Mouse (Mus musculus) myocyte (in vitro differentiated cells): ENCODE measurements around the gene Lat2. TPM values are rescaled to one million over a fixed set of nuclear protein-coding genes. Genes with fewer than 3 reads are reported as not detected.

ENCODE experiments used
- H3K27me3 ChIP-seq: one replicate; pipeline ENCODE4 v1.6.1; 2011; ENCODE audit not compliant: control insufficient read depth, insufficient read depth, insufficient read length
- H3K36me3 ChIP-seq: one replicate; pipeline ENCODE4 v1.6.1; 2011; ENCODE audit not compliant: control insufficient read depth, insufficient read depth
- H3K4me2 ChIP-seq: one replicate; pipeline ENCODE4 v1.6.1; 2011; ENCODE audit warnings: low read depth, control low read depth
- H3K4me3 ChIP-seq: one replicate; pipeline ENCODE4 v1.5.1; 2011; ENCODE audit warnings: mild to moderate bottlenecking, control low read depth, moderate library complexity
- H3K79me2 ChIP-seq: one replicate; pipeline ENCODE4 v1.6.1; 2011; ENCODE audit not compliant: control insufficient read depth, insufficient read depth
- H3ac ChIP-seq: one replicate; pipeline ENCODE4 v1.6.1; 2011; ENCODE audit not compliant: control insufficient read depth, insufficient read length
- CEBPB ChIP-seq: IDR thresholded peaks from 2 replicates; pipeline ENCODE4 v1.6.1; 2011; ENCODE audit warnings: mild to moderate bottlenecking, moderate library complexity; ENCODE audit not compliant: poor library complexity, insufficient read depth, severe bottlenecking
- E2F4 ChIP-seq: IDR thresholded peaks from one replicate; pipeline ENCODE4 v1.6.1; 2011; ENCODE audit warnings: mild to moderate bottlenecking, control low read depth, moderate library complexity; ENCODE audit not compliant: insufficient read depth
- MAX ChIP-seq: IDR thresholded peaks from one replicate; pipeline ENCODE4 v1.6.1; 2011; ENCODE audit warnings: low read depth, mild to moderate bottlenecking, control low read depth
- MYOD1 ChIP-seq, 3 experiments: IDR thresholded peaks; one replicate each; pipeline ENCODE4 v1.6.1; 2011; ENCODE audit warnings: control low read depth in 2 of 3, low read depth in 2 of 3, mild to moderate bottlenecking in 2 of 3, moderate library complexity in 1 of 3; ENCODE audit not compliant: insufficient read length in 2 of 3, control insufficient read depth in 1 of 3
- MYOG ChIP-seq, 3 experiments: IDR thresholded peaks; one replicate each; pipeline ENCODE4 v1.6.1; 2011; ENCODE audit warnings: control low read depth in 2 of 3, low read depth in 2 of 3, mild to moderate bottlenecking in 2 of 3; ENCODE audit not compliant: insufficient read length in 2 of 3, control insufficient read depth in 1 of 3, insufficient read depth in 1 of 3
- POLR2A ChIP-seq: IDR thresholded peaks from one replicate; pipeline ENCODE4 v1.6.1; 2011; ENCODE audit warnings: low read depth, mild to moderate bottlenecking, control low read depth, moderate library complexity; ENCODE audit not compliant: insufficient read length
- POLR2AphosphoS2 ChIP-seq: IDR thresholded peaks from one replicate; pipeline ENCODE4 v1.6.1; 2011; ENCODE audit warnings: low read depth, control low read depth; ENCODE audit not compliant: insufficient read length
- REST ChIP-seq: IDR thresholded peaks from one replicate; pipeline ENCODE4 v1.6.1; 2011; ENCODE audit warnings: mild to moderate bottlenecking, control low read depth, moderate library complexity; ENCODE audit not compliant: insufficient read depth, insufficient read length
- SRF ChIP-seq: IDR thresholded peaks from one replicate; pipeline ENCODE4 v1.6.1; 2011; ENCODE audit warnings: low read depth; ENCODE audit not compliant: control insufficient read depth, insufficient read length
- TCF12 ChIP-seq: IDR thresholded peaks from one replicate; pipeline ENCODE4 v1.6.1; 2011; ENCODE audit warnings: mild to moderate bottlenecking, control low read depth; ENCODE audit not compliant: poor library complexity, insufficient read depth, severe bottlenecking
- TCF3 ChIP-seq: IDR thresholded peaks from one replicate; pipeline ENCODE4 v1.6.1; 2011; ENCODE audit warnings: low read depth, control low read depth; ENCODE audit not compliant: insufficient read length
- USF1 ChIP-seq: IDR thresholded peaks from one replicate; pipeline ENCODE4 v1.6.1; 2011; ENCODE audit warnings: low read depth, mild to moderate bottlenecking, control low read depth, moderate library complexity
- polyA plus RNA-seq: library from polyadenylated mRNA; unstranded; fragments of >200 nt; fragmentation: generic; extraction: Trizol; gene quantifications from one replicate; pipeline ENCODE4 v1.2.1, GENCODE M21; 2012; ENCODE audit warnings: missing spikeins

Lat2 gene
- polyA plus RNA-seq, 1 experiment = 0.59 TPM

DNA sequence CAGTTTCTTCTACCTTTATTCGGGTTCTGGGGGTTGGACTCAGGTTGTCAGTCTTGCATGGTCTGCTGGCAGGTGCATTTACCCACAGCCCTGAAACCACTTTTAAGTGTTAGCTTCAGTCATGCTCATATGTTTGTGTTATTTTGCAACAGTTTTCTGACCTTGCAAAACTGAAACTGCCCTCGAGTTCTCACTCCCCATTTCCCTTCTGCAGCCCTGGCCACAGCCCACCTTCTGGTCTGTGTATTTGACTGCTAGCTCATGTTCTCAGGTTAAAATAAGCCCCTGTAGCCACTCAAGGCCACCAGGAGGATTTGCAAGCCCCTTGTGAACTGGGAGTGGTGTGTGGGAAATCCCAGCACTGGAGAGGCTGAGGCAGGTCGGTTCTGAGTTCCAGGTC is 24.9 kb downstream of the Lat2 start:
- TF ChIP-seq MYOD1 (IDR thresholded peaks at IDR 0.05; ENCODE audit: control insufficient read depth in 1 of 3, insufficient read length in 2 of 3, low read depth in 2 of 3) = no peak
- no peak for TF ChIP-seq MYOG (IDR thresholded peaks at IDR 0.05; ENCODE audit: control insufficient read depth in 1 of 3, insufficient read depth in 1 of 3, insufficient read length in 2 of 3, low read depth in 2 of 3)
- no peak for TF ChIP-seq POLR2A
- TF ChIP-seq E2F4 = no peak
- Histone ChIP-seq H3K4me3 (no peak overlapping the region), H3K36me3 (peaks cover 4% of the 10 kb centered on the region), H3K79me2 (no peaks in the 10 kb centered on the region), H3K4me2 (no peak overlapping the region), H3K27me3 (no peaks in the 10 kb centered on the region), H3ac (no peak overlapping the region)

DNA sequence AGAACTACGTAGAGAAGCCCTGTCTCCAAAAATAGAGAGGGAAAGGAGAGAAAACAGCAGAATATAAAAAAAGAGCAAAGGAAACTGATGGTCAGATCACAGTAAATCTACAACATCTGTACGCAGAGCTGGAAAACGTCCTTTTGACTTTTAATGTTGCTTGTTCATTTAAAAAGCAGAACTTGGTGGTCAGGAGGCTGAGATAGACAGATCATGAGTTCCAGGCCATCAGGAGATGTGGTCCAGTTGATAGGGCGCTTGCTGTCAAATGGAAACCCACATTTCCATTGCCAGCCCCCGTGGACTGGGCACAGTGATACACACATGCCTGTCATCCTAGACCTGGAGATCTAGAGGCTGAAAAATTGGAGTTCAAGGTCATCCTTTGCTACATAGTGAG is 30.0 kb downstream of the Lat2 start:
- Histone ChIP-seq H3K4me2 (no peak overlapping the region), H3K27me3 (no peaks in the 10 kb centered on the region), H3K36me3 (no peaks in the 10 kb centered on the region), H3ac (no peak overlapping the region), H3K4me3 (no peak overlapping the region), H3K79me2 (peaks cover 13% of the 10 kb centered on the region)
- TF ChIP-seq USF1 = no peak
- TF ChIP-seq POLR2A = no peak
- TF ChIP-seq MYOG (IDR thresholded peaks at IDR 0.05; ENCODE audit: control insufficient read depth in 1 of 3, insufficient read depth in 1 of 3, insufficient read length in 2 of 3, low read depth in 2 of 3) = no peak
- no peak for TF ChIP-seq E2F4
- TF ChIP-seq CEBPB = no peak
- TF ChIP-seq MYOD1 (IDR thresholded peaks at IDR 0.05; ENCODE audit: control insufficient read depth in 1 of 3, insufficient read length in 2 of 3, low read depth in 2 of 3) = no peak
- no peak for TF ChIP-seq TCF12
- TF ChIP-seq SRF = no peak
- TF ChIP-seq REST = no peak
- TF ChIP-seq MAX = no peak
- TF ChIP-seq POLR2AphosphoS2 = no peak
- TF ChIP-seq TCF3 = no peak

DNA sequence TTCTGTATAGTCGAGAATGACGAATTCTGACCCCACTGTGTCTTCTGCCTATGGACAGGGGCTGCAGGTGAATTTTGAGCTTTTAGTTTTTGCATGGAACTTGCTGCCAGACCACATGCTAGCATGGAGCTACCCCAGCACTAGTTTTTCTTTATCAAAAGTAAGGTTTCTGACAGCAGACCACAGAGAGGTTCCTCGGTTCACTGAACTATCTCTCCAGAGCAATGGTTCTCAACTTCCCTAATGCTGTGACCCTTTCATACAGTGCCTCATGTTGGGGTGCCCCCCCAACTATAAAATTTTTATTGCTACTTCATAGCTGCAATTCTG is 31.0 kb downstream of the Lat2 start:
- TF ChIP-seq TCF12 (no peak), CEBPB (no peak), REST (no peak), MYOG (IDR thresholded peaks at IDR 0.05; ENCODE audit: control insufficient read depth in 1 of 3, insufficient read depth in 1 of 3, insufficient read length in 2 of 3, low read depth in 2 of 3) (no peak), POLR2A (no peak), POLR2AphosphoS2 (no peak), MYOD1 (IDR thresholded peaks at IDR 0.05; ENCODE audit: control insufficient read depth in 1 of 3, insufficient read length in 2 of 3, low read depth in 2 of 3) (no peak), USF1 (no peak), E2F4 (no peak), TCF3 (no peak), SRF (no peak), MAX (no peak)
- no peaks in the 10 kb centered on the region for H3K27me3 ChIP-seq
- H3K4me3 ChIP-seq = peak overlapping the region; percentile 49

DNA sequence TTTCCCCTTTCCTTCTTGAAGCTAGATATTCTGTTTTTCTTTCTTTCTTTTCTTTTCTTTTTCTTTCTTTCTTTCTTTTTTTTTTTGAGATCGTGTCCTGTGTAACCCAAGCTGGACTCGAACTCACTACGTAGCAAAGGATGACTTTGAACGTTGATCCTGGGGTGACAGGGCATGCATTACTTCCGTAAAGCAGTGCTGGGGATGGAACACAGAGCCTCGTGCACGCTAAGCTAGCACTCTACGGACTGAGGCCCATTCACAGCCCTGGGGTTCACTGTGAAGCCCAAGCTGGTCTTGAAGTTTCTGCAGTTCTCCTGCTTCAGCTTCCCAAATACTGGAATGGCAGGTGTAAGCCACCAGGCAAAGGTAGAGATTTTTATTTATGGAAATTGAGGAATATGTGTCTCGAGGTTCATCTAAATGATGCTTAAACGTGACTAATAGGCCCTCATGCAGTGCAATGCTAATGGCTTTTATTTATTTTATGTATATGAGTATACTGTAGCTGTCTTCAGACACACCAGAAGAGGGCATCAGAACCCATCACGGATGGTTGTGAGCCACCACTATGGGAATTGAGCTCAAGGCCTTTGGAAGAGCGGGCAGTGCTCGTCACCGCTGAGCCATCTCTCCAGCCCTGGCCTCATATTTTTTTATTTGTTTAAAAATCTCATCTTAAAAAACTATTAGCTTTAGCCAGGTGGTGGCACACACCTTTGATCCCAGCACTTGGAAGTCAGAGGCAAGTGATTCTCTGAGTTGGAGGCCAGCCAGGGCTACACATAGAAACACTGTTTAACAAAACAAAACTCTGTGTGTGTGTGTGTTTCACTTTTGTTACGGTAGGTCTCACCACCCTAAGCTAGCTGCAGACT is 31.6 kb downstream of the Lat2 start:
- Histone ChIP-seq H3K4me3 (peak overlapping the region; percentile 49), H3K27me3 (no peaks in the 10 kb centered on the region), H3ac (peak overlapping the region; percentile 16), H3K4me2 (peak overlapping the region; percentile 71), H3K79me2 (peaks cover 13% of the 10 kb centered on the region), H3K36me3 (no peaks in the 10 kb centered on the region)
- no peak for TF ChIP-seq MYOD1 (IDR thresholded peaks at IDR 0.05; ENCODE audit: control insufficient read depth in 1 of 3, insufficient read length in 2 of 3, low read depth in 2 of 3)
- TF ChIP-seq MYOG (IDR thresholded peaks at IDR 0.05; ENCODE audit: control insufficient read depth in 1 of 3, insufficient read depth in 1 of 3, insufficient read length in 2 of 3, low read depth in 2 of 3) = no peak
- TF ChIP-seq TCF12 = no peak
- TF ChIP-seq POLR2AphosphoS2 = no peak
- TF ChIP-seq REST = no peak
- no peak for TF ChIP-seq POLR2A
- no peak for TF ChIP-seq TCF3
- TF ChIP-seq USF1 = no peak
- no peak for TF ChIP-seq E2F4
- no peak for TF ChIP-seq MAX
- no peak for TF ChIP-seq CEBPB
- no peak for TF ChIP-seq SRF

More for the DNA sequence above, 31.0 kb downstream of the Lat2 start:
- H3K36me3 ChIP-seq = no peaks in the 10 kb centered on the region
- H3K4me2 ChIP-seq = peak overlapping the region; percentile 71
- peaks cover 13% of the 10 kb centered on the region for H3K79me2 ChIP-seq
- no peak overlapping the region for H3ac ChIP-seq
